Mouse (Mus musculus) granulocyte monocyte progenitor cell, adult 5-6 weeks (primary cell): Measurements from ENCODE around the gene 1520401A03Rik. TPM values are rescaled to one million over a fixed set of nuclear protein-coding genes. Genes with fewer than 3 reads are reported as not detected.

ENCODE experiments used
- ATAC-seq: replicated peaks from 2 replicates; pipeline ENCODE4 v1.8.0; 2016; ENCODE audit warnings: mild to moderate bottlenecking, moderate TSS enrichment, inconsistent platforms; ENCODE audit not compliant: poor library complexity, severe bottlenecking
- total RNA-seq, 2 experiments: library from RNA; stranded (forward) in 1 of 2; stranded (reverse) in 1 of 2; fragments of 200-712, 200-1000 nt in 1 of 2; fragments of >200 nt in 1 of 2; fragmentation: Nextera tagmentation in 1 of 2; gene quantifications; 2 replicates each; pipeline ENCODE4 v1.2.3; 2014 to 2017

The 1520401A03Rik gene
- total RNA-seq, 2 experiments from 2014 or later = not detected

DNA sequence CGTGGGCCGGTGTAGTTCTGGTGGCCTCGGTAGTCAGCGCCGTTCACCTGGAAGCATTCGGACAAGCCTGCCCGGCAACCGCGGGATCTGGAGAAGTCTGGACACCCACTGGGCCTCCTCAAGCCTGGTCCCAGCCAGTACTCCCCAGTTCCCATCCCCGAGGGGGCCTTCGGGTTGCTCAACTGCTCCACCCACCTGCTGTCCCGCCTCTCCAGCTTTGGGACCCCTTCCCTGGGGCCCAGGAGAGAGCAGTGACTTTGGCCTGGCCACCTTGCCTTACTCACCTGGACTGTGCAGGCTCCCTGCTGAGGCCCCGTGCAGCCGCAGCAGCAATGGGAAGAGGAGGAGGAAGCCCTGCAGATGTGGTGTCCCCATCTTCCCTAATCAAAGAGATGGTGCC is 22.1 kb upstream of the 1520401A03Rik start:
- ATAC-seq = no peak

DNA sequence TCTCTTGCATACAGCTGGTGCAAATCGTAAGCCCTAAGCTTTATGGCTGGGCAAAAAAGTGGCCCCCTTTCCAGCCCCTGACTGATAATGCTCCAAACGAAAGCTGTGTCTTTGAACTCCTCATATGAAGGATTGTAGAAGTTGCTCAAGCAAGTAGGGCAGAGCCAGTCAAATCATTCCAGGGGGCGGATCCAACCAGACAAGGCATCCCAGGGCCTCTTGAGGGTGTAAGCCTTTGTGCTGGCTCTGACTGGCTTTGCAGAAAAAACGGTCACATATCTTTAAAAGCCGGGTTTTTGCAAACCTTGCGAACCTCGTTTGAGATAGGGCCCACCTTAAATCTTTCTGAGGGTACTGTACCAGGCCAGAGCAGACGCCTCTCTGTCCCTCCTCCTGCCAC is 21.5 kb upstream of the 1520401A03Rik start:
- no peak for ATAC-seq

DNA sequence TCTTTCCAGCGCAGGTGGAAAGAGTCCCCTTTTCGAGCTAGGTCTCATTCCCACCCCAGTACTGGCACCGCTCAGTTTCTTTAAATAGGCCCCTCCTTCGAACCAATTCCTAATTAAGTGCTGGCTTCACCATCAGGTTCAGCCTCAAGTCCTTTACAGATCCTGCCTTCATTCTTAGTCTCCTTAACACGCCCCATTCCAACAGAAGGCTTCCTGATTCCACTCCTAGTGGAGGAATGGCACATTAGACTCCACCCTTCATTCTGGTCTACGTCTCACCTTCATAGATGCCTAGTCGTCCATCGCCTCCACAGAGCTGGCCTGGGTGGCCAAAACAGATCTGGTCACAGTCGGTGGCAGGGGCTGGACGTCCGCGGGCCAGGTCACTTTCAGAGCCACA is 20.4 kb upstream of the 1520401A03Rik start:
- no peak for ATAC-seq

DNA sequence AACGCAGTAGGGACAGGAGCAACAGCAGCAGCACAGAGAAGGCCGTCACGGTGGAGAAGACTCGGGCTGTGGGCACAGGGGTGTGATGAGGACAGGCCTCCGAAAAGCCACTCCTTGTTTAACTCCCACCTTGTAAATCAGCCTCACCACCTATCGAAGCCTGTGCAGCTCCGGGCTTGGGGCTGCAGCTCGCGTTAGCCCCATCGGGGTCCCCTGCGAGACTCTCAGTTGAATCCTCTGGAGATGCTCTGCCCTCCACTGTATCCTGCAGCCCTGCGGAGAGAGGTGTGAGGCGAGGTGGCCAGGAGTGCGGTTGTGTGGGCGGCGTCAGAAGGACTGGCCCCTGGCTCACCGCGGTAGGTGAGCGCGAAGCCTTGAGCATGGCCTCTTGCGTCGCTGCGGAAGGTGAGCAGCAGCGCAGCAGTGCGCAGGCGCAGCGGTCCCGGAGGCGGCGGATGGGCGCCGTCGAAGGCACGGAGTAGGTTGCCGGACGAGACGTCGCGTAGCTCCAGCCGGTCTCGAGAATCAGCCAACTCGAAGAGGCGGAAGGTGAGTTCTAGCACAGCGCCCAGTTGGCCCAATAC is 19.7 kb upstream of the 1520401A03Rik start:
- ATAC-seq = no peak

DNA sequence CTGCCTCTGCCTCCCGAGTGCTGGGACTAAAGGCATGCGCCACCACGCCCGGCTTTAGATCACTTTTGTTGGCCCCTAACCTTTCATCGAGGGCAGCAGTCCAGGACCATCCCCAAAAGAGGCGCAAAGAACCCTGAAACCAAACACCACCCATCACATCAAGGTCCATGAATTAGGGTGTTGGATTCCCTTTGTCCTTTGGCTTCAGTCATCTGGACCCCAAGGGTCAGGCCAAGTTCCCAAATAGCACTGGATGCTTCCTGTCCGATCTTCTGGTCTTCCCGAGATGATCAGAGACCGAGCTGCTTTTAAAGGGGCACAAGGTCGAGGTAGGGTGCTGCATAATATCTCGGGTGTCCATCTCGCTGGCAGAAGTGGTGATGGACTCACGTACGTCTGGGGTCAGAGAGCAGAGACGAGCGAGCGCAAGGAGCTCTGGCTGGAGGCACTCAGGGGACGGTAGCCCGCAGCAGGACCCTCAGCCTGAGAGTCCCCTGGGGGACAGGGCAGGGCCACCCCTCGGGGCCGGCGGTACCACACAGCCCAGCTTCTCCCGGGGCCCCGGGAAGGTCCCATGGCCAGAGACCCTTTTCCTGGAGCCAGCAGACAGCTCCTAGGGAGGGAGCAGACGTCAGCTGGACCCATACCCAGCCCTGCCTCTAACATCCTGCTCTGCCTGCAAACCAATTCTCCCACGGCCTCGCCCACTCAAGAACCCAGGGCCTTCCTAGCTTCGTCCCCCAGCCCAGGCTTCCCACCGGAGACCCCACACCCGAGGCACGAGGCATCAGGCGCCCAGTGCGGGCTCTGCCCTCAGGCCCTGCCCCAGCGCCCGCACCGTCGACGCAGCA is 19.0 kb upstream of the 1520401A03Rik start:
- ATAC-seq = no peak

DNA sequence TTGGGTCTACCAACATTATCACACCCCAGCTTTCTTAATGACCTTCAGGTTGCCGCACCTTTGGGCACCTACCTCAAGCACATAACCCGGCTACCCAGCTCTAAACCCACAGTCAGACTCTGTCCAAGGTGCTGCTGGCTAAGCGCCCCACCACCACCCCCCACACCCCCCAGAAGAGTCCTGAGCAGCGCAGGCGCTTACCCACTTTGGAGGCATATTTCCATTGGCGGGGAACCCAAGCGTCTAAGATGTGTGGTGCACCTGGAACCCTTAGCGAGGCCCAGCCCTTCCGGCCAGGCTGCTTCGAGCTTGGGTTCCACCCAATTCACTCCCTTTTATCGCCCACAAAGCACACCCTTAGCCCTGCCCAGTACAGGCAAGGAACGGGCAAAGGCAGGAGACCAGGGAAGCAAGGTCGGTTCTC is 18.0 kb upstream of the 1520401A03Rik start, which contains the start of gene Paqr4:
Paqr4 (minus strand) TSS at position 270 of the 424 bp plus-strand sequence.
- peak; percentile 3 for ATAC-seq

DNA sequence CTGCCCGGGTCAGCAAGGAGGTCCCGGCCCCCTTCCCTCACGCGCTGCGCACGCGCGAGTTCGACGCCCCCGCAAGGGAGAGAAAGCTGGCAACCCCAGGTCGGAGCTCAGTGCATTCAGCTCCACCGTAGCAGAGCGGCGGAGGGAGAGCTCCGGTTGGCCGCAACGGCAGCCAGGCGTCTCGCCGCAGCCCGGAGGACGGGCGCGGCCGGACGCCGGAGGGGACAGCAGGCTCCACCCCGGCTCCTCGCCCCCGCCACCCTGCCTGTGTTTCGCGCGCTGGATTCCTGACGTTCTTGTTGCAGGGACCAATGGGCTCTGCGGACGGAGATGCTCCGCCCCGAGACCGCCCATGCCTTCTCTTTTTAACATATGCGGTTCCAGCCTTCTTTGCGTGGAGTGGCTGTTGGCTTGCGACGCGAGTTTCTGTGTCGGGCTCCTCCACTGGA is 17.6 kb upstream of the 1520401A03Rik start:
- ATAC-seq = peak; percentile 82

DNA sequence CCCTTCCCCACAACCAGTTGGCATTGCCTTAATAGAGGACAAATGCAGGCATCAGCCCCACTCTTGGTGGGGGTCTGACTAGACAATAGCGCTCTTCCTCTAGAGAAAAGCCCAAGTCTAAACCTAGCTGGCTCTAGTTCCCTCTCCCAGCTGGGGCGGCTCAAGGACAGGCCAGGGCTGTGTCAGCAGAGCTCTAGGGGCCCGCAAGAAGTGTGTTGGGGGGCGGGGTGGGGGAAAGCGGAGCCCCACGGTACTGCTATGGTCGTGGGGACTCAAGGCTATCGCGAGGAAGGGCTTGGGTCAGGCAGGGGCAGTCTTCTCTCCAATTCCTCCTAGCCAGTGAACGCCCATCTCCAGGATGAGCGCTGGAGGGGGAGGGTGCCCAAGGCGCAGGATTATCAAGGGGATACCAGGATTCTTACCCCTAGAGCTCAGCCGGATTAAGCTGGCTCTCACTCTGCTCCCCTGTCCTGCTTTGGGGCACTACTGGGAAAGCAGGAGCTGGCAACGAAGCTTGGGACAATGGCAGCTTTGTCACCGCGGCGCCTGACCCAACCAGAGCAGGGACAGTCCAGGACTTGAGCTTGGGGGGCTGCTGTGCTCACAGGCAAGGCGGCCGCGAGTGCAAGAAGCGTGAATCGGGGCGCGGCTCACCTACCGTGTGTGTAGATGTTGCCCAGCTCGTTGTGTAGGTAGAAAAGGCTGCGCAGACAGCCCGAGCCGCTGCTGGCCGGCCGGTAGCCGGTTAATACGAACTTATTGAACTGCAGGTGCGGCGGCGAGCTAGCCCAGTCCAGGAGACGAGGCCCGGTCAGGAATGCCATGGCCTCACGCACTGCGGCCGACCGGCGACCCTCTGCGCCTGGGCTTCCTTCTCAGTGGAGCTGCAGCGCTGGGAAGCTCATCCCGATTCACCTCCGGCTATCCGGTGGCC is 16.9 kb upstream of the 1520401A03Rik start:
- no peak; the same call in 1 of the 2 replicates for ATAC-seq

DNA sequence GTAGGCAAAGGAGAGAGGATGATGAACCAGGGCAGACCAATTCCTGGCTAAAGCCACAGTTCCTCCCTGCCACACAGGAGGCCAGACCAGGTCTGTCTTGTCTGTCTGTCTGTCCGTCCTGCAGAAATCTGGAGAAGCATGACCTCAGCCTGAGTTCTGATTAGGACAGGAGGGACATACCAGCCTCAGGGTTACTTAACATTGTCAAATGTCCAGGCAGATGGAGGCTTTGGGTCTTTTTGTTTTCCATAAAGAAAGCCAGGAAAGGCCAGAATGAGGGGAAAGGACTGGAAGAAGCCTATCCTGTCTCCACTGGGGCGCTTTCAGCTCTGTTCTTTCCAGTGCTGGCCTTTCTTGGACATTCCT is 16.2 kb upstream of the 1520401A03Rik start:
- no peak for ATAC-seq

DNA sequence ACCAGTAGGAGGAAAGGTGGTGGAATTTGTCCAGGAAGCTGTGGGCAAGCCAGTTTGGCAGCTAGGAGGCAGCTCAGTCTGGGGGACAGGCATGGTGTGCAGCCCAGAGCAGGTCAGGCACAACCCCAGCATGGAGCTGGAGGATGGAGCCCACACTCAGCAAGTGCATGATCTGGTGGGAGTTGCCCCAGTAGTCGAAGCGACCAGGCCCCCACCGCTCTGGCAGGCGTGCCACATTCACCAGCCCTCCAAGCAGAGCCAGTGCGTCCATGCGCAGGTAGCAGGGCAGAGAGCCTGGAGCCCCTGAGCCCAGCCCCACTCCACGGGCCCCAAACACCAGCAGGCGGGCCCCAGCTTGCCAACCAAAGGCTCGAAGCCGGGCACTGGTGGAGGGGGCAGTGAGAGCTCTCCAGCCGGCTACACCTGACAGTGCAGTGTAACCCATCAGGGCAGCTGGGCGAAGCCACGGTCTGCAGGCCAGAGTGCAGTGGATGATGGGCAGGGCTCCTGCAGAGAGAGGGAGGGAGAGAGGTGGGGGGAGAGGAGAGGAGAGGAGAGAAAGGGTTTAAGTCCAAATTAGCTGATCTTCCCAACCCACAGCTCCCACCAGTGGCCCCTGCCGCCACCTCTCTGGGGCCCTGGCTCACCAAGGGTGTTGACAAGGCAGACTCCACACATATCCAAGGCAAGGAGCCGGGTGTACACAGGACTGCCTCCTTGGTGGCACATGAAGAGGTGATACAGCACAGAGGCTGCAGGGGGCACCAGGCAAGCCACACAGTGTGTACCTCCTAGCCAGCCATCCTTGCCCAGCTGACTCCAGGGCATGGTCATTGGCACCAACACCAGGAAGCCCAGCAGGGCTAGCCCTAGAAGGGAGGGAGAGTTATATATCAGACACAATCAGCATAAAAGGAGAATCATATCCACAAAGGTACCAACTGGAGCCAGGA is 15.2 kb upstream of the 1520401A03Rik start:
- peak; percentile 19; the same call in 1 of the 2 replicates for ATAC-seq

DNA sequence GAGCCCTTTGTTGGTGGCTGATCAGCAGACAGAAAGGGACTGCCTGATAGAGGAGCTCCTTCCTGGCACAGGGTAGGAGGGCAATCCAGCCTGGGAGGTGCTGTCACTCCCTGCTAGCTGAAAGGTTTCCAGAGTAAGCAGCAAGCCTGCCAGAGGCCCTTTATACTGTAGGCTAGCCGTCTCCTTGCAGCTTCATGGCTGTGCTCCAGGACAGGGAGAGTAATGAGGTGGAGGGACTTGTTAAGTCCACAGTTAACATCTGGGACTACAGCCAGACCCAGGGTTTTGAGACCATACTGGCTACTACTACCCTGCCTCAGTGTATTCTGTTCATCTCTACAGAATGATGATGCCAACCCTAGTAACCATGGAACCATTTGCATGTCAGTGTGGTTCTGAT is 11.8 kb upstream of the 1520401A03Rik start:
- no peak for ATAC-seq

DNA sequence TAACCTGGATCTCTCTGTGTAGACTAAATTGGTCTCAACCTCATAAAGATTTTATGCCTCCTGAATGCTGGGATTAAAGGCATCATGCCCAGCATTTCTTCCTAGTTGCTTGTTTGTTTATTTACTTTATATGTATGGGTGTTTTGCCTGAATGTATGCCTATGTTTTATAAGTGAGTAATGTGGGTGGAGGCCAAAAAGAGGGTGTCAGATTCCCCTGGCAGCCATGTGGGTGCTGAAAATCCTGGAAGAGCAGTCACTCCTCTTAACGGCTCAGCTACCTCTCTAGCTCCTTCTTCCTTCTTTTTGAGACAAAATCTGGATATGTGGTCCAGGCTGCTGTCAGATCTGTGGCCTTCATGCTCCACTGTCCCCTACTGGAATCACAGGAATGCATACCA is 7.9 kb upstream of the 1520401A03Rik start:
- no peak for ATAC-seq

DNA sequence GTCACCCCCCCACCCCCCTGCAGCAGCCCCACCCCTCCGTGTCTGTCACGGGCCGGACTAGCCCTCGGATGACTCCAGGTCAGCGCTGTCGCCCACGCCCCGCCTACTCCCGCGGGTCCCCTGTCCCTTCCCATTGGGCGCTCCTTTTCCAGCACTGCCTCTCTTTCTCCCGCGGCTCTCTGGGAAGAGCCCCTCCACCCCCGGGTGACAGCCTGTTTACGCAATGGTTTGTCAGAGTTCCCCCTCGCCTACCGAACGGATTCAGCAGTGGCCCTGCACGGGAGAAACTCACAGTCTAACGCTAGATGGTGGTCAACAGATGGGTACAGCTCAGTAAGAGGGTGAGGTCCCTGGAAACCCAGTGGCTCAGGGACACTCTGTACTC is 4.2 kb upstream of the 1520401A03Rik start:
- ATAC-seq = peak; percentile 89

DNA sequence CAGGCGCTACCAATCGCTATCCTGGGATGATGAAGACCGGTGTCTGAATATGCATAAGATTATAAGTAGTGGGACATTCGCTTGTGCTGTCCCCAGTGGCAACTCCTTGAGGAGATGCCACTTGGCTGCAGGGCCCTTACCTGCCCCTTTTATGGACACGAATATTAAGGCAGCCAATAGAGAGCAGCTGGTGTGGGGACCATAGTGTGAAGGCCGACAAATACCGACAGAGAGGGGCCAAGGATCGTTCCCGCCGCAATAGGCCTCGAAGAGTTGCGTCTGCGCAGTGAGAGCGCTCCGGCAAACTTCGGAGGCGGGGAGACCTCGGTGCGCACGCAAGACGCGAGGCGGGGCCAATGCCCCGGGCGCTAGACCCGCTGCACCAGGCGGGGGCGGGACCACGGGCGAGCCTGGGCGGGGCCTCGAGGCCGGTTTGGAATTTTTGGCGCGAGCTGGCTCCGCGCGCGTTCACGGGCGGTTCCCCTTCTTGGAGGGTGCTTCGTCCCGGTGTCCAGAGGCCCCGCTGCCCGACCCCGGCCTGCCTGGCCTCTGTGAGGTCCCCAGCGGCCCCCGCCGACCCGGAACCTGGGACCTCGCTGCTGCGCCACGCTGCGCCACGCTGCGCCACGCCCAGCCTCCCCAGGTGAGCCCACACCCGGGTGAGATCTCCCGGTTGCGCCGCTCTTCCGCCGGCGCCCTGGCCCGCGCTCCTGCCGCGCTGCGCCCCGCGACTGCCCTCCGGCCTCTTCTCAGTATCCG is 3.6 kb upstream of the 1520401A03Rik start, which contains the start of gene Pkmyt1:
Pkmyt1 (plus strand) TSS at position 338 of the 759 bp plus-strand sequence.
- peak; percentile 78 for ATAC-seq

DNA sequence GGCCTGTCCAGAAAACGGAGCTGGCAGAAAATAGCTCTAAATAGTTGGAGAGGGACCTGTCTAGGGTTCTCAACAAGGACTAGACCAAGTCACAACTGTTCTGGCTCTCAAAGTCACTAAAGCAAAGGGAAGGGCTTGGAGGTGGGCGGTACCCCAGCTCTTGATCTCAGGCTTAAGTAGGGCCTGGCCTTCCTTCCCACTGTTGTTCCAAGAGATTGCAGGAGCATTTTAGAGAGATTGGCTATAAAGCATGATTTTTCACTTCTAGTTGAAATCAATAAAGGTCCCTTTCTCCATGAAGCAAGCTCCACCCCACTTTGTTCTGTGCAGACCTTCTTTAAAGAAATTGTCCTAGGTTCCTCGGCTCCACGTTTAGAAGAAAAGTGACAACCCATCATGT is 2.9 kb upstream of the 1520401A03Rik start:
- ATAC-seq = no peak

DNA sequence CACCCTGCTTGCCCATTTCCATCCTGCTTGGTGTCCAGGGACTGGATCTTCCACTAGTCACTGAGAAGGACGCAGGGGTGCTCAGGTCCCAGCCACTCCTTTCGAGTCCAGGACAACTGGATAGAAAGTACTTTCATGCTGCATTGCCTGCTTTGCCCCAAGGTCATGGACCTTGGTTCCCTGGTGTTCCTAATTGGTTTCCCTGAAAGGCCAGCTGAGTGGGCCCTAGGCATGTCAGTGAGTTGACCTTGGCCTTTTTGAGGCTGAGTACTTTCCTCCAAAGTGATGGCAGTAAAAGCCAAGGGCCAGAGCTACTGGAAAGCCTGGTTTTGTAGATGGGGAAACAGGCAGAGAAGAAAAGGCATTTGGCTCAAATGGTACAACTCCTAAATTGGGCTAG is 697 bp downstream of the 1520401A03Rik start:
- ATAC-seq = no peak

DNA sequence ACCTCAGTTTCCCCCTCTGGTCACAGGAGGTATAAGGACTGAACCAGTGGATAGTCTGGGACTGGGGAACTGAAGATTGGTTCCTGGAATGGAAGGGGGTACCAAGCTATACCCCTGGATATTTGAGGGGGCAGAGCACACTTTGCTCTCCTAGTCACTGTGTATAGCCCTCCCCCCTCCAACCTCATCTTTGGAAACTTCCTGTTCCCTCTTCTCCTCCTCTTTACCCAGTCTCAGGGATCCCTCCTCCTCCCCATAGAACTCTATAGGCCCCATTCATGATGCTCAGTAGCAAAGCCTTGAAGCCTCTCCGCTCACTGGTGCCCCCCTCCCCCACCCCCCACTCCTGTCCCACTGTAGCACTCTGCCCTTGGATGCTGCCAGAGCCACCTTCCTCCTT is 3.1 kb downstream of the 1520401A03Rik start:
- ATAC-seq = peak; percentile 56; the same call in 1 of the 2 replicates

DNA sequence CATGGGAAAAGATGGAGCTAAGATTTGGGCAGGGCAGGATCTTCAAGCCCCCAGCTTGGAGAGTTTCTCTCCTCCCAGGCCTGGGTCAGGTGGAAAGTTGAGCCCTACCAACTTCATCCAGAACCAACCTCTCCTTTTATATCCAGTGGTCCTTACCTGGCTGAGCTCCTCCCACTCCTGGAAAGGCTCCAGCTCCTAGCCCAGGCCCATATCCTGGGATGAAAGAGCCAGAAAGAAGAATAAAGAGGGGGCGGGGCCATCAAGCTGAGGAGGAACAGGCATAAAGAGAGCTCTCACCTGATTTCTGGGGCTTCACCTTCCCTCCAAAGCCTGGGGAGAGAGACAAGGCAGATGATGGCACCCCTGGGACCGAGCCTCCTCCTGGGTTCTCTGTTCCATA is 5.6 kb downstream of the 1520401A03Rik start:
- ATAC-seq = no peak

DNA sequence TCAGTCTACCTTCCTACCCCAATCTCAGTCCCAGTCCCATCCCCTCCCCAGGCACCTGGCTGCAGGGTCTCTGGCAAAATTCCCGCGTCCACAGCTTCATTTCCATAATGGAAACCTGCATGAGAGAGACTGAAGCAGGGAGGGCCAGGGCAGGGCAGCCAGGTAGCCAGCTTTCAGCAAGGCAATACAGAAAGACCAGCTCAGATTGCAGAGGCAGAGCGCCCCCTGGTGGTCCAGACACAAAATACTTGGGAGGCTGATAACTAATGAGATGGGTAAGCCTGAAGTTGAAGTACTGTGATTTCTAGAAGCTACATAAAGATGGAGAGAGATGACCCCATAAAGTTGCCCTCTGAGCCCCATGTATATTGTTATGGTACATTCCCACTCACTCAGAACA is 16.4 kb downstream of the 1520401A03Rik start:
- peak; percentile 79 for ATAC-seq
